Mouse (Mus musculus) lung, embryonic 15.5 days (tissue): ENCODE results near the gene Gm14391. TPM values are rescaled to one million over a fixed set of nuclear protein-coding genes. Genes with fewer than 3 reads are reported as not detected.
"Not testable (repeated sequence)": the region's sequence is repeated elsewhere in the genome, so short reads cannot be mapped to it uniquely, and the experiment has no call there.

ENCODE experiments used
- ATAC-seq: fragments of 200-750 bp; cut with Nextera tagmentation; 2 replicates; pipeline ENCODE4 v1.8.0; 2017; ENCODE audit warnings: moderate number of reproducible peaks, borderline replicate concordance; ENCODE audit not compliant: low FRiP score, low TSS enrichment; ENCODE audit errors: extremely low read depth
- H3K27ac ChIP-seq: fragments of 300-500 bp; sonication (generic); 2 replicates; pipeline ENCODE4 v1.5.1; 2015; ENCODE audit warnings: moderate library complexity, mild to moderate bottlenecking, inconsistent platforms
- H3K27me3 ChIP-seq: fragments of 300-500 bp; sonication (generic); 2 replicates; pipeline ENCODE4 v1.6.1; 2015; ENCODE audit warnings: inconsistent platforms
- H3K36me3 ChIP-seq: fragments of 300-500 bp; sonication (generic); 2 replicates; pipeline ENCODE4 v1.6.1; 2015; ENCODE audit warnings: inconsistent platforms
- H3K4me1 ChIP-seq: fragments of 300-500 bp; sonication (generic); 2 replicates; pipeline ENCODE4 v1.6.1; 2015; ENCODE audit warnings: inconsistent platforms
- H3K4me2 ChIP-seq: fragments of 300-500 bp; sonication (generic); 2 replicates; pipeline ENCODE4 v1.6.1; 2015; ENCODE audit warnings: inconsistent platforms, mild to moderate bottlenecking, moderate library complexity
- H3K4me3 ChIP-seq: fragments of 300-500 bp; sonication (generic); 2 replicates; pipeline ENCODE4 v1.5.1; 2015; ENCODE audit warnings: mild to moderate bottlenecking, inconsistent platforms
- H3K9ac ChIP-seq: fragments of 300-500 bp; sonication (generic); 2 replicates; pipeline ENCODE4 v1.6.1; 2015; ENCODE audit warnings: inconsistent platforms
- H3K9me3 ChIP-seq: fragments of 300-500 bp; sonication (generic); 2 replicates; pipeline ENCODE4 v1.6.1; 2016; ENCODE audit warnings: inconsistent platforms
- WGBS: fragments of 180-500 bp; shearing (Covaris S2); methylation state at CpG from one replicate; pipeline ENCODE4 v1.1.7; 2015; 5-methylcytosine and 5-hydroxymethylcytosine counted together
- polyA plus RNA-seq: library from polyadenylated mRNA; unstranded; fragments of >200 nt; fragmentation: Nextera tagmentation; extraction: Ambion mirVana; gene quantifications from 2 replicates; pipeline ENCODE4 v1.2.1, GENCODE M21; 2015

Gene Gm14391
- polyA plus RNA-seq, 1 experiment from 2014 or later, result 6.2 TPM

DNA sequence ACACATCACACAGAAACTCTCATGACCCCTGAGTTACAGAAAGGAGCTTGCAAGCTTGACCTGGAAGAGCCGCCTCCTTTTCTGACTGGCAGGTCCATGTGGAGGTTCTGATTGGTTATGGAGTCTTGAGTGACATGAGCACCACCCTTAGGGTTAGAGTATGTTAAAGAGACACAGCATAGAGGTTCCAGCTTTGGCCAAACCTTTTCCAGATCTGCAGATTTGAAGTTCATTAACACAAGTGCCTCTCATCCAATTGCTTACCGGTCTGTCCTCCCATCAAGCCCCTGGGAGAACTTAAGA, 64.8 kb downstream of the Gm14391 start, which contains the start of gene Gm14399:
TSS of gene Gm14399 (minus strand) at position 20 of the 303 bp plus-strand sequence.
- H3K27ac ChIP-seq, H3K9me3 ChIP-seq, ATAC-seq, H3K4me1 ChIP-seq, H3K27me3 ChIP-seq, H3K36me3 ChIP-seq: not testable (repeated sequence)
- Histone ChIP-seq H3K4me3 (peak within 1 kb of the TSS; percentile 51), H3K9ac (peak within 1 kb of the TSS; percentile 42), H3K4me2 (peak within 1 kb of the TSS; percentile 40)
- WGBS, result 15% methylated on average over 1 of the region's 2 CpGs

DNA sequence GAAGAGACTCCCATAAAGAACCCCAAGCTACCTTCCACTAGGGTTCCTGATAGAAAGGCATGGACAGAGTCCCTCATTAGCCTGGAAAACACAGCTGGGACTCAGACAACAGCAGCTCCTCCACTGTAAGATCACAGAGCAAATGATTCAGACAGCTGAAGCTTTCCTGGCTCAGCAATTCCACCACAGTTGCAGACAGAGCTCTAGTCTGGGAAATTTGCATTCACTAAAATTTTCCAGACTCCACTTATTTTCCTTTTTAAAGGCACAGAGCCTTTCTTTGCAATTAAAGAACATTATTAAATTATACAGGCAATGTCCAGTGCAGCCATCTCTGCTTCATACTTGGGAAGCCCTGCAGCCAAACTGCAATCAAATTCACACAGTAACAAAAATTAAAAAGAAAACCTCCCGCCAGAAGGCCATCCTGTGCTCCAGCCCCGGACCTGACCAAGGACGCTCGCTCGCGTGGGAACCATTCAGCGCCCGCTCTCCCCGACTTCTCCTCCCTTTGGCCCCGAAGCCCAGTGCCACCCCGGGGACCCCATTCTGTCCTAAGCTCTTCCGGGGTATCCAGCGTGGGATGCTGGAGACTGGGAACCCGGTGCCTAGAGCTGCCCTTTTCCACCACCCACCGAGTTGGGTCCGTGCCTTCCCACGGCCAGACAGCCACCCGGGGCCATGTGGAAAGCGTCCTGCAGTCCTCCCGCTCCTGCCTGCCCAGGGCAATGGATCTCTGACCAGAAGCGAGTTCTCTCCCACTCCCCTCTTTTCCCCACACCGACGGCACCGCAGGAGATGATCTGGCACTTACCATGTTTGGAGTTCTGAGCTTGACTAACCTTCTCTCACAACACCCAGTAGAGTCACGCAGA, 65.4 kb downstream of the Gm14391 start:
- WGBS, result 2% methylated on average over 25 of the region's 25 CpGs
- Histone ChIP-seq H3K4me2 (peak overlapping the region; percentile 40), H3K4me3 (peak overlapping the region; percentile 51), H3K9ac (peak overlapping the region; percentile 42)
- H3K27me3 ChIP-seq, H3K36me3 ChIP-seq, H3K4me1 ChIP-seq, H3K9me3 ChIP-seq, H3K27ac ChIP-seq, ATAC-seq: not testable (repeated sequence)

Other genes with a start within 250 kb of the Gm14391 start
- gene Gm14444, start 196.7 kb downstream of the Gm14391 start, polyA plus RNA-seq, result not detected in 2 replicates
- 0.51 and 1.7 TPM in 2 replicates for gene Gm14393, start 139.1 kb downstream of the Gm14391 start, polyA plus RNA-seq
- gene Gm14399, start 64.9 kb downstream of the Gm14391 start, polyA plus RNA-seq, result 8.0 and 8.6 TPM in 2 replicates
- gene Gm14443, start 31.0 kb downstream of the Gm14391 start, polyA plus RNA-seq, result 0.77 and 0.90 TPM in 2 replicates
- gene Gm14440, start 68.2 kb upstream of the Gm14391 start, polyA plus RNA-seq, result not detected in 2 replicates
- 17.4 and 19.0 TPM in 2 replicates for gene Gm4631, start 131.3 kb upstream of the Gm14391 start, polyA plus RNA-seq
- gene Zfp968, start 165.5 kb upstream of the Gm14391 start, polyA plus RNA-seq, result 5.9 and 6.7 TPM in 2 replicates
- gene Gm4724, start 228.9 kb upstream of the Gm14391 start, polyA plus RNA-seq, result 10.0 and 10.1 TPM in 2 replicates